Mouse (Mus musculus) gastrocnemius, postnatal 10 days (tissue): Measurements from ENCODE around the gene Unc13b. TPM values are rescaled to one million over a fixed set of nuclear protein-coding genes. Genes with fewer than 3 reads are reported as not detected.
"Not testable (repeated sequence)": the region's sequence is repeated elsewhere in the genome, so short reads cannot be mapped to it uniquely, and the experiment has no call there.

Experiments used
- DNase-seq: peaks from one replicate; pipeline ENCODE4 v3.0.0; 2021; ENCODE audit warnings: mixed read lengths
- total RNA-seq, 2 experiments: library from RNA; stranded (reverse); gene quantifications; 2 replicates each; pipeline ENCODE4 v1.2.3; 2021

Unc13b gene
- total RNA-seq, 2 experiments from 2014 or later: 5.0 to 7.1 TPM

GRCm38 (mm10) chr4:43091183-43091582, 32.4 kb downstream of the Unc13b start:
- DNase-seq: no peak

DNA sequence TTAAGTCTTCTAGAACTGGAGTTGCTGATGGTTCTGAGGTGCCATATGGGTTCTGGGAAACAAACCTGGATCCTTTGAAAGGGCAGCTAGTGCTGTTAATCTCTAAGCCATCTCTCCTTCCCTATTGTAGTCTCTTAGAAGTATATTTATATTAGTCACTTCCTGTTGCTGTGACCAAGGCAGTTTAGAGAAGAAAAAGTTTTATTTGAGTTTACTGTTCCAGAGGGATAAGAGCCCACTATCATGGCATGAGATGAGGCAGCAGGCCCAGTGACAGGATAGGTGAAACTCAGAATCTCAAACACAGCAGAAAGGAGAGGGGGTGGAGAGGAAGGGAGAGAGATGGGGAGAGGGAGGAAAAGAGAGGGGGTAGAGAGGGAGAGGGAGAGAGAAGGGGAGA, 54.7 kb downstream of the Unc13b start:
- DNase-seq: no peak

DNA sequence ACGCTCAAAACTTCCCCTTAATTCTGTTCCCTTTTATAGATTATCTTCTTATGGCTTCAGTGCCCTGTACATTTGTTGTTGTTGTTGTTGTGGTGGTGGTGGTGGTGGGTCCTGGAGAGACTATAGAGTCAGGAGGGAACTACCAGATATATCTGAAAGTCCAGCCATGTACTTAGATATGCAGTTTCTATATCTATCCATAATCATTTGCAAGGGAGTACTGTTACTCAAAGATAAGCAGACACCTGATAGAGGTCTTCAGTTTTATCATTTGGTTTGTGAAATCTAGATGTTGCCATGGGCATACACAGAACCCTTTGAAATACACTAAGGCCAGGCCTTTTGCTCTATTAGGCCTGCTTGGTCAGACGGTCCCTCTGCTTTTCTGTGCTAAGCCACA, 55.8 kb downstream of the Unc13b start:
- no peak for DNase-seq

DNA sequence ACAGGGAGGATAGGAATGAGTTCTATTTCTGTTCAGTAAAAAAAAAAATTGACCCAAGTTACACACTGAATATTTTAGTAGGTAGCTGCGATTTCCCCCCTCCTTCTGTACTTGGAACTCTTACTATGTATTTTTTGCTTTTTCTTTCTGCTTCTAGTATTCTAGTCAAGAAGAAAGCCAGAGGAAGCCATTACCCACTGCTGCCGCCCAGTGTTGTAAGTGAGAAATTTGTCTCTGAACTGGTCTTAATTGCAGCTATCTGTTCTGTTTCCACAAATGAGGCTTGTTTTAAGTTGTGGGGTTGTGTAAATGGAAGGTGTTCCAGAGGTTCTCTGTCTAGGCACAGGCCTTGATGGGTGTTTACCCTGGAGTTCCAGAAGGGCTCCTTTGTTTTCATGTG, 56.2 kb downstream of the Unc13b start:
- DNase-seq: peak; percentile 22

DNA sequence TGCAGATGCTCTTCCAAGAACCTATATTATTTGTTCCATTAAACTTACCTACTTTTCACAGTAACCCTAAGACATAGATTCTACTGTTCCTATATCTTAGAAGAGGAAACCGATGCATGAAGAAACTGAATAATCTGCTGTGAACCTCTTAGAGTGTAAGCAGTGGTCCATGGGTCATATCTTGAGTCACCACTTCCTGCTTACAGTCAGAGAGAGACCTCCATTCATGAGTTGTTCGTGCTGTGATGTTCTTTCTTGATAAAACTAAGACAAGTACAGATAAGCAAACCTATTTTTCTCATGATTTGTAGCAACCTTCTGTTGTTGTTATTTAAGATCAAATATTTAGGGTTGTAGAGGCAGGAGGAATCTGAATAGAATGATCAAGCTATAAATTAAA, 57.5 kb downstream of the Unc13b start:
- no peak for DNase-seq

GRCm38 (mm10) chr4:43129750-43130149, 71.0 kb downstream of the Unc13b start:
- DNase-seq: no peak

DNA sequence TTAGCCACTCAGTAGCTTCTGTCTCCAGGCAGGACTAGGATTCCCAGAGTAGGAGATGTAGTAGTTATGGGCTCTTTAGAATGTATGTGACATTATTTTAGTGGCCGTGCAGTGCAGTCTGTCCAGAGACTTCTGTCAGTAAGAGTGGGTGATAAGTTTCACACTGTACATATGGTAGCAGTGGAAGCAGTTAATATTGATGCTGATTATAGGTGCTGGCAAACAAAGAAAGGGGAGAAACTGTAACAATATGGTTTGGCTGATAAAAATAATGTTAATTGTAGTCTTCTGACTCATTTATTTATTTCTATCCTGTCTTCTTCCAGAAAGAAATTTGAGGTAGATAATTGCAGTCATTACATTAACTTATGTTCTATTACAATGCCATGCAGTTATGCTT, 83.9 kb downstream of the Unc13b start:
- no peak for DNase-seq

GRCm38 (mm10) chr4:43152413-43152812, 93.7 kb downstream of the Unc13b start:
- not testable (repeated sequence) for DNase-seq

DNA sequence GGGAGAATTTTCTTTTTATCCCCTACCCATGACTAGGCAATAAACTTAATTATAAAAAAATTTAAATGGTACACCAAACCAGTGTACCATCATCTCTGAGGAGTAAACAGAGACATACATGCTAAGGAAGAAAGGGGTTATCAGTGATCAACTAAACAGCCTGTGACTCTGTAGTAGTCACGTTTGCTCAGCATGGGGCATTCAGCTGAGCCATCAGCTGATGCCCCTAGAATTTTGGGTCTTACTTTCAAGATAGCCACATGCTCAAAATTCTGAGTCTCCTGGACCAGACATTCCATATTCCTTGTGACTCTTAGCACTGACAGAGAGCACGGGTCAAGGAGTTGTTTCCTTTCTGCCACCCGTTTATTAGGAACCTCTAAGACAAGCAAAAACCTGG, 101.3 kb downstream of the Unc13b start:
- DNase-seq: no peak

- no peak for DNase-seq
Observed at GRCm38 (mm10) chr4:43161124-43161657, 102.4 kb downstream of the Unc13b start.

- no peak for DNase-seq
Observed at GRCm38 (mm10) chr4:43163205-43163604, 104.5 kb downstream of the Unc13b start.

GRCm38 (mm10) chr4:43165403-43166005, 106.8 kb downstream of the Unc13b start:
- no peak for DNase-seq

DNA sequence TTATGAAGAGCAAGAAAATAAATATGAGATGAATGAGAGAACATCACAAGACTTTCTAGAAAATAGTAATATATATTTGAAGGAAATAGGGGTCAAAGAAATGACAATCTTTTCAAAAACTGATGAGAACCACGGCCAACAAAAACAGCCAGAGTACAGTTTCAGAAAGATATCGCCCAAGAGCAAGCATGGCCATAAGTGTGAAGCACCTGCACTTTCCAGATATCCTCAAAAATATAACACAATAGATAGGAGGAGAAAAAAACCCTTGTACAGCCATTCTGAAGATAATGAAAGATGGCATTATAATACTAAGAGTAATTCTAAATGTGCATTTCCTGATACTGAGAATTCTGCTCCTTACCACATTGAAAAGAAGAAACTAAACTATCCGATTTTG, 111.3 kb downstream of the Unc13b start:
- DNase-seq: no peak

- peak; percentile 43 for DNase-seq
Observed at GRCm38 (mm10) chr4:43177126-43177525, 118.4 kb downstream of the Unc13b start.

DNA sequence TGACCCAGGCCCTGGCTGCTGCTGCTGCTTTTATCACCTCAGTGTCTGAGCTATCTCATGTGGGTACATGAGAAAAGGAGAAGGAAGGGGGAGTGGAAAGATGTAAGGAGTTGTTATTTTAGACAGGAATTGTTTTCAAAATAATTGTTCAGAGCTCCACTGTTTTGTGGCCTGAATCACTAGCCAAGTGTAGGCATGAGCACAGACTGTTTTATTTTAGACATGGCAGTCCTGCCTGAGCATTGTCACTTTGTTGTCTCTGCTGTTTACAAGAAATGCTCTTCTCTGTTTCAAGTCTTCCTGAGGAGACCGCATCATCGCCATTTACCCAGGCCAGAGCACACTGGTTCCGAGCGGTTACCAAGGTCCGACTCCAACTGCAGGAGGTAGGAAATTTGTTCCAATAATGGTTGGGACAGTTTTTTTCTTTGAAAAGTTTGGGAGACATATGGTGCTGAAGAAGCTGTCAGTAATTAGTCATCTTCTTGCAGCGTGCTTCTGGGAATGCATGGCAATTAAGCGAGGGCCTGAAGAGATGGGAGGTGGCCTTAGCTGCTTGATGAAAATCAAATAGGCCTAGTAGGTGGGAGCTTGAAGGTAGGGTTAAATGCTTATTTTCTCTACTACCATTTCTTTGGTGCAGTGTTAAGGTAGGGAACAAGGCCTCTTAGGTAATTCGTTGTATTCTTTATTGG, 123.9 kb downstream of the Unc13b start:
- no peak for DNase-seq

GRCm38 (mm10) chr4:43187439-43187838, 128.7 kb downstream of the Unc13b start:
- no peak for DNase-seq

DNA sequence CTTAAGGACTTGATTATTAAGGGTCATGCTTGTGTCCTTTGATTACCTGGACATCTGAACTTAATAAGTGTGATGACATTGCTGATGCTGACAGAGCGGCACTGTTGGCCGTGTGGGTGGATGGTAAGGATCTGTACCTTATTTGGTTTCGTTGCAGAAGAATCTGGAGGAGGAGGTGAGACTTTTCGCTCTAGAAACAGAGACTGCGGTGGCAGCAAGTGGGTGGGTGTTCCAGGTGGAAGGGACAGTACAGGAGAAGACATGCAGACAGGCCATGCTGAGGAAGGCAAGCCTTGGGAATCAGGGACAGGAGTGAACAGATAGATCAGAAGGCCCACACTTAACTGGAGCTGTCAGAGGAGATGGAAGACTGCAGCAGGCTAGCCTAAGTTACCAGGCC, 130.6 kb downstream of the Unc13b start:
- no peak for DNase-seq

- no peak for DNase-seq
Observed at GRCm38 (mm10) chr4:43204946-43205345, 146.2 kb downstream of the Unc13b start.

DNA sequence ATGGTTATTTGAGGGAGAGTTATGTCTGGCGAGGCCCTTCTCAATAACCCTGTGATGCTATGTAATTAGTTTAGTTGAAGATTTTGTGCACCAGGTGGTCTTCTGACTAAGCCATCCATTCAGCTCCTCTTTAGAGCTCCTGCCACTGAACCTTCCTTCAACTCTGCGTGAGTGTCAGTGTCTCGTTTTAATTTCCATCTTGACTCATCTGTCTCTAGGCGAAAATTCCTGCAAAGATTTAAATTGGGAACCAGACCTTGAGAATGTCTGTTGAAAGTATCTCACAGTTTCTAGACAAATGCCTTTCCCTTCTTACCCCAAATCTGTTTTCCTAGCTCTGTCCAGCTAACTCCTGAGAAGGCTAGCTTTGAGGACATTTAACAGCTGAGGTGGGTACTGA, 146.8 kb downstream of the Unc13b start:
- no peak for DNase-seq

DNA sequence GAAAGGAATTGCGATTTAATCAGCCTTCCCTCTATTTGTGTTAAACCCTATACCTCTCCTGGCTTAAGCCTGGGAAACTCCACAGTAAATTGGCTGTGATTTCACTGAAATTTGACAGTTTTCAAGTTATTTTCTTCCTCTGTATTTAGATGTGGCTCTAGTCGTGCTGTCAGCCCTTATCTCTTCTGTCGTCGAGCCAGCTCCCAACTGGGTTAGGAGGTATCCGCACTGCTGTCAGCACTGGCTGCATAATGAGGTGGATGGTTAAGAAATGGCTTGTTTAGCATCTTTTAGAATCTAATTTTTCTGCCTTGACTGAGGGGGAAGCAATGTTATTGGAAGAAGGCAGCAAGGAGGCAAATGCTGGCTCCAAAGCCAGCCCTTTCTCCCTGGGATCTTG, 148.2 kb downstream of the Unc13b start:
- DNase-seq: no peak

GRCm38 (mm10) chr4:43209081-43209579, 150.4 kb downstream of the Unc13b start:
- DNase-seq: peak; percentile 9

GRCm38 (mm10) chr4:43209673-43210072, 150.9 kb downstream of the Unc13b start:
- DNase-seq: no peak

- DNase-seq: no peak
Observed at GRCm38 (mm10) chr4:43216491-43216890, 157.7 kb downstream of the Unc13b start.

DNA sequence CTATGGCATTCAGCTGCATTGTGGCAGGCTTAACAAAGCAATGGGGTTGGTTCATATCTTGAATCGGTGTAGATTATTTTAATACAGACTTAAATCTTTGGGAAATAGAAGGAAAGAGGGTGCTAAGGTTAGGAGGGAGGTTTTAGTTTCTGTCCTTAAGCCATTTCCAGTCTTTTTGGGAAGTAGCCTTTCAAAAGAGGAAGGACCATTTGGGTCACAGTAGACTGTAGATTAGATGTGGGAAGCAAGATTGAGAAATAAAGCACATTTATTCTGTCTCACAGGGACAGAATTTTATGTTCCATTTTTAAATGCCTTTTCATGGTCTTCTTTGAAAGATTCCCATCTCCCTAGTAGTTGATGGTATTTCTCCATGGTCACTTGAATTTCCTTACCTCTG, 159.2 kb downstream of the Unc13b start:
- no peak for DNase-seq
